Mouse (Mus musculus): ENCODE measurements at regions not wholly inside any gene's neighbourhood (a gene's known extent, or its start where the extent isn't known, plus 50 kb on each side); places are given as distances from the start of the nearest gene placed in this dataset.
"Not testable (repeated sequence)": the region's sequence is repeated elsewhere in the genome, so short reads cannot be mapped to it uniquely, and the experiment has no call there.

- DNase-seq, result not testable (repeated sequence)
Measured at GRCm38 (mm10) chr12:18606126-18606525, 91.8 kb downstream of the 5730507C01Rik start.

DNA sequence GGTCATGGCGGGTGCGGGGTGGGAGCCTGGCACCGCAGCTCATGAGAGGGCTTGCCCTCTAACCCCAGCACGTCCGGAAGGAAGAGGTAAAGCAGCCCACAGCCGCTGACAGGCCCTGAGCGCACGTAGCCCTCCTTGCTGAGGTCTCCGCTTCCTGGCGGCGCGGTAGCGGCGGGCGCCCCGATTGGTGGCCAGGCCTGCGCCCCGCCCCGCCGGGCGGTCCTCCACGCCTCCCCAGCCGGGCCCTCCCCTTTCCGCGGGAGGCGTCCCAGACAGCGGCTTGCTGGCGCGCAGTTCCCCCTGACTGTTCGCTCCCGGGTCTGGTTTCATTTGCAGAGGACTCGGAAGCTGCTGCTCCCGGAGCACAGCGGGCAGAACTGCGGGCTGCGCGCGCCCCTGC lies 95.5 kb downstream of the 5730507C01Rik start:
- peak; percentile 79 for DNase-seq

DNA sequence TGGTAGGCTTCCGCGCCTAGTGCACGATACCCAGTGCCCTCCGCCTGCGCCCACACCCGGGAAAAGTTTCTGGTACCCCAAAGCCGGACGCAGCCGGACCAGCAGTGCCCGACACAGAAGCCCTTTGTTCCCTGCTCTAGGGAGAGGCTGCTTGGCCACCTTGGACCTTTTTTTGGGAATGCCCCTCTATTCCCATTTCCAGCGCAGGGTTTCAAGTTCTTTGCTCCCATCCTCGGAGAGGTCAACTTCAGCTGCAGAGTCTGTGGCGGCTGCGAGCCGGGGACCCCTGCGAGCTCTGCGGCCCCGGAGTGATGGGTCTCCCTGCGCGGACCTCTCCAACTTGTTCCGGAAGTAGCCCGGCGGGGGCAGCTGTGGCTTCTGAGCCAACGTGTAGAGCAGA lies 96.3 kb downstream of the 5730507C01Rik start:
- DNase-seq, result peak; percentile 8
